Mouse (Mus musculus) CD8-positive naive resting alpha-beta T cell, adult 2 months (primary cell): ENCODE results near the gene Gab2.

Experiments
- DNase-seq, 2 experiments: peaks; one replicate each; pipeline ENCODE4 v3.0.0; 2022; ENCODE audit warnings: low read depth in 2 of 2, low spot score in 2 of 2

The Gab2 gene

GRCm38 (mm10) chr7:97081242-97081958 lies at the start of gene Gab2:
Gene Gab2 (plus strand): TSS chr7:97081586.
- peak in 1 of 2 experiments; percentile 14 for DNase-seq

GRCm38 (mm10) chr7:97032412-97032811 lies 49.0 kb upstream of the Gab2 start:
- no peak for DNase-seq

GRCm38 (mm10) chr7:97039641-97040040 lies 41.7 kb upstream of the Gab2 start:
- no peak for DNase-seq

- no peak for DNase-seq
Observed at GRCm38 (mm10) chr7:97041868-97042449, 39.4 kb upstream of the Gab2 start.

GRCm38 (mm10) chr7:97042981-97043380 lies 38.4 kb upstream of the Gab2 start:
- no peak for DNase-seq

GRCm38 (mm10) chr7:97060966-97061365 lies 20.4 kb upstream of the Gab2 start:
- DNase-seq: no peak

GRCm38 (mm10) chr7:97071512-97071911 lies 9.9 kb upstream of the Gab2 start:
- no peak for DNase-seq

GRCm38 (mm10) chr7:97072061-97072460 lies 9.3 kb upstream of the Gab2 start:
- DNase-seq: no peak

- no peak for DNase-seq
Observed at GRCm38 (mm10) chr7:97074974-97075373, 6.4 kb upstream of the Gab2 start.

- no peak for DNase-seq
Observed at GRCm38 (mm10) chr7:97076977-97077376, 4.4 kb upstream of the Gab2 start.

- no peak for DNase-seq
Observed at GRCm38 (mm10) chr7:97078685-97079084, 2.7 kb upstream of the Gab2 start.

- DNase-seq: no peak
Observed at GRCm38 (mm10) chr7:97079145-97079544, 2.2 kb upstream of the Gab2 start.

GRCm38 (mm10) chr7:97079651-97080365 lies 1.6 kb upstream of the Gab2 start:
- no peak for DNase-seq

- no peak for DNase-seq
Observed at GRCm38 (mm10) chr7:97080621-97081241, 655 bp upstream of the Gab2 start.

GRCm38 (mm10) chr7:97081959-97082218 lies 503 bp downstream of the Gab2 start:
- no peak for DNase-seq

GRCm38 (mm10) chr7:97082219-97083101 lies 1.1 kb downstream of the Gab2 start:
- DNase-seq: no peak

- no peak for DNase-seq
Observed at GRCm38 (mm10) chr7:97083579-97083978, 2.2 kb downstream of the Gab2 start.

- DNase-seq: no peak
Observed at GRCm38 (mm10) chr7:97084181-97084580, 2.8 kb downstream of the Gab2 start.

GRCm38 (mm10) chr7:97085291-97085690 lies 3.9 kb downstream of the Gab2 start:
- no peak for DNase-seq

GRCm38 (mm10) chr7:97094241-97094640 lies 12.9 kb downstream of the Gab2 start:
- no peak for DNase-seq

GRCm38 (mm10) chr7:97108119-97108518 lies 26.7 kb downstream of the Gab2 start:
- no peak for DNase-seq
